Mouse (Mus musculus) embryonic fibroblast, embryonic 13.5 days (primary cell): ENCODE results near the gene Pcbp4.

Experiments
- CTCF ChIP-seq: IDR thresholded peaks from 2 replicates; pipeline ENCODE4 v1.5.1; 2011; ENCODE audit warnings: mild to moderate bottlenecking, control low read depth, low read length, moderate library complexity, borderline replicate concordance; ENCODE audit not compliant: insufficient read depth
- POLR2A ChIP-seq: IDR thresholded peaks from 2 replicates; pipeline ENCODE4 v1.6.1; 2011; ENCODE audit warnings: low read depth, mild to moderate bottlenecking, control low read depth, low read length, moderate library complexity

DNA sequence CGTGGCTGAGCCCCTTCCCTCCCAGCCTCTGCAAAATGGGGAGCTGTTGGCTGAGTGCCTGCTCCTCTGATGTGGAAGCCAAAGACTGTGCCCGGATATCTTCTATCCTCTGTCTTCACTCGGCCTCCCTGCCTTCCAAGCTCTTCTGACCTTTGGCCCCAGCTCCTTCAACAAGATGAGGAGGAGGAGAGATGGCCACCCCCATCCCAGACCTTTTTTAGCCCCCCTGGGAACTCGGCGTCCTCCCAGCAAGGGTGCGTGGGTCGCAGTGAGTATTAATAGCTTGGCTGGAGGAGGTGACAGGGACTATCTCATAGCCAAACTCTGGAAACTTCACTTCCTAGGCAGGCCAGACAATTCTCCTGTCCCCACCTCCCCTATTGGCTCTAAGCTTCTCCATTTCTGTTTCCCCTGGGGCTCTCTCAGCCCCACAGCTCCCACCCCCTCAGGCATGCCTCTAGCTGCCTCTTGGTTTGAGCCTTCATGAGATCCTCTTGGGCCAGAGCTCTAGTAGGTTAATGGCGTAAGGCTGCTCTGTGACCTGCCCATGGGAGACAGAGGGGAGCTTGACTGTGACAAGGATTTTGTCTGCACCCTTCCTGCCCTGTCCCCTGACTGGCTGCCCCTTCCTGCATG is 46.5 kb upstream of the Pcbp4 start:
- TF ChIP-seq CTCF (no peak), POLR2A (no peak)
